Mouse (Mus musculus) embryonic facial prominence, embryonic 11.5 days (tissue): ENCODE results near the gene Rad9b. TPM values are rescaled to one million over a fixed set of nuclear protein-coding genes. Genes with fewer than 3 reads are reported as not detected.

Experiments
- ATAC-seq: fragments of 200-750 bp; cut with Nextera tagmentation; replicated peaks from 2 replicates; pipeline ENCODE4 v1.8.0; 2017; ENCODE audit warnings: low read depth; ENCODE audit not compliant: insufficient number of reproducible peaks, low FRiP score, low TSS enrichment
- DNase-seq: peaks from one replicate; pipeline ENCODE4 v3.0.0-alpha.2; 2015; ENCODE audit warnings: low spot score
- H3K27ac ChIP-seq: fragments of 300-500 bp; sonication (generic); replicated peaks from 2 replicates; pipeline ENCODE4 v1.5.1; 2014; ENCODE audit warnings: mild to moderate bottlenecking, low read depth, low read length, control low read depth
- H3K27me3 ChIP-seq: fragments of 300-500 bp; sonication (generic); 2 replicates; pipeline ENCODE4 v1.6.1; 2014; ENCODE audit warnings: mild to moderate bottlenecking, low read length, moderate library complexity, mixed read lengths; ENCODE audit not compliant: control insufficient read depth, insufficient read depth
- H3K36me3 ChIP-seq: fragments of 300-500 bp; sonication (generic); replicated peaks from 2 replicates; pipeline ENCODE4 v1.6.1; 2014; ENCODE audit warnings: low read depth, mild to moderate bottlenecking, low read length, moderate library complexity, mixed read lengths; ENCODE audit not compliant: control insufficient read depth, insufficient read depth
- H3K4me1 ChIP-seq: fragments of 300-500 bp; sonication (generic); 2 replicates; pipeline ENCODE4 v1.6.1; 2014; ENCODE audit warnings: low read length, mixed read lengths; ENCODE audit not compliant: control insufficient read depth, insufficient read depth
- H3K4me2 ChIP-seq: fragments of 300-500 bp; sonication (generic); 2 replicates; pipeline ENCODE4 v1.6.1; 2014; ENCODE audit warnings: low read depth, mild to moderate bottlenecking, control low read depth, low read length, moderate library complexity
- H3K4me3 ChIP-seq: fragments of 300-500 bp; sonication (generic); 2 replicates; pipeline ENCODE4 v1.5.1; 2014; ENCODE audit warnings: low read depth, low read length, control low read depth
- H3K9ac ChIP-seq: fragments of 300-500 bp; sonication (generic); replicated peaks from 2 replicates; pipeline ENCODE4 v1.6.1; 2014; ENCODE audit warnings: mild to moderate bottlenecking, control low read depth, low read length
- H3K9me3 ChIP-seq: fragments of 300-500 bp; sonication (generic); replicated peaks from 2 replicates; pipeline ENCODE4 v1.6.1; 2016; ENCODE audit warnings: mild to moderate bottlenecking, low read length, inconsistent platforms, mixed read lengths; ENCODE audit not compliant: control insufficient read depth
- WGBS: fragments of 180-500 bp; shearing (Covaris S2); extraction: QIAGEN DNeasy Blood & Tissue Kit; methylation state at CpG from one replicate; pipeline ENCODE4 v1.1.7; 2014; 5-methylcytosine and 5-hydroxymethylcytosine counted together
- polyA plus RNA-seq: library from polyadenylated mRNA; unstranded; fragments of >200 nt; fragmentation: Nextera tagmentation; extraction: Ambion mirVana; gene quantifications from 2 replicates; pipeline ENCODE4 v1.2.1, GENCODE M21; 2014

Gene Rad9b
- polyA plus RNA-seq, 1 experiment from 2014 or later: 10.7 TPM

- Histone ChIP-seq H3K9me3 (no peaks in the 10 kb centered on the region), H3K4me2 (no peak overlapping the region), H3K4me3 (no peak overlapping the region), H3K4me1 (no peaks in the 10 kb centered on the region), H3K9ac (no peak overlapping the region), H3K36me3 (no peaks in the 10 kb centered on the region; the same call in 1 of the 2 replicates), H3K27ac (no peak overlapping the region), H3K27me3 (no peaks in the 10 kb centered on the region)
- no peak for ATAC-seq
- WGBS: 73% methylated on average over 4 of the region's 4 CpGs
- DNase-seq: no peak
Measured at GRCm38 (mm10) chr5:122345777-122346176, 8.3 kb downstream of the Rad9b start.

DNA sequence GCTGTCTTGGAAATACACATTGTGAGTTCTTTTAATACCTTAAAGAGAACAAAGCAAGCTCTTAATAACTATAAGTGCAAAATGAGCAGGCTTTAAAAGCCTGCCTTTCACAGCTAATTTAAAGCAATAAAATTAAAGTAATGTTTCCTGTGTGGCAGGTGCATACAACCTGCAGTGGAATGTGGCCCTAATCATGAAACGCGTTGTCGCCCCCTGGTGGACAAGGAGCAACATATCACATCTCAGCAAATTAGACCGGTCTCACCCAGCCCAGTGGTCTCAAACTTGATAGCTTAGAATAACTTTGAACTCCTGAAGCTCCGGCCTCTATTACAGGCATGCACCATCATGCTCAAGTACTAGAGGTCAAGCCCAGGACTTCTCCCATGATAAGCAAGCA lies 9.8 kb downstream of the Rad9b start:
- ATAC-seq: no peak

GRCm38 (mm10) chr5:122343768-122344167 lies 10.3 kb downstream of the Rad9b start:
- 54% methylated on average over 7 of the region's 7 CpGs for WGBS
- DNase-seq: no peak
- no peaks in the 10 kb centered on the region for H3K4me1 ChIP-seq
- H3K9ac ChIP-seq: no peak overlapping the region
- H3K4me2 ChIP-seq: no peak overlapping the region
- H3K27me3 ChIP-seq: no peaks in the 10 kb centered on the region
- no peak for ATAC-seq
- no peaks in the 10 kb centered on the region for H3K36me3 ChIP-seq
- no peak overlapping the region for H3K27ac ChIP-seq
- no peaks in the 10 kb centered on the region for H3K9me3 ChIP-seq
- H3K4me3 ChIP-seq: no peak overlapping the region

More for the DNA sequence above, 9.8 kb downstream of the Rad9b start:
- 14% methylated on average over 5 of the region's 5 CpGs for WGBS
- no peaks in the 10 kb centered on the region for H3K9me3 ChIP-seq
- DNase-seq: peak; percentile 86
- no peak overlapping the region for H3K4me3 ChIP-seq
- H3K4me1 ChIP-seq: no peaks in the 10 kb centered on the region
- no peak overlapping the region for H3K9ac ChIP-seq
- H3K4me2 ChIP-seq: no peak overlapping the region
- no peaks in the 10 kb centered on the region for H3K27me3 ChIP-seq
- H3K27ac ChIP-seq: no peak overlapping the region
- H3K36me3 ChIP-seq: no peaks in the 10 kb centered on the region

GRCm38 (mm10) chr5:122342874-122343273 lies 11.2 kb downstream of the Rad9b start:
- Histone ChIP-seq H3K4me1 (no peaks in the 10 kb centered on the region), H3K4me3 (no peak overlapping the region), H3K27me3 (no peaks in the 10 kb centered on the region), H3K4me2 (no peak overlapping the region), H3K9me3 (no peaks in the 10 kb centered on the region), H3K27ac (no peak overlapping the region), H3K36me3 (no peaks in the 10 kb centered on the region), H3K9ac (no peak overlapping the region)
- ATAC-seq (no peak), DNase-seq (no peak)
- WGBS: 85% methylated on average over 1 of the region's 1 CpGs

DNA sequence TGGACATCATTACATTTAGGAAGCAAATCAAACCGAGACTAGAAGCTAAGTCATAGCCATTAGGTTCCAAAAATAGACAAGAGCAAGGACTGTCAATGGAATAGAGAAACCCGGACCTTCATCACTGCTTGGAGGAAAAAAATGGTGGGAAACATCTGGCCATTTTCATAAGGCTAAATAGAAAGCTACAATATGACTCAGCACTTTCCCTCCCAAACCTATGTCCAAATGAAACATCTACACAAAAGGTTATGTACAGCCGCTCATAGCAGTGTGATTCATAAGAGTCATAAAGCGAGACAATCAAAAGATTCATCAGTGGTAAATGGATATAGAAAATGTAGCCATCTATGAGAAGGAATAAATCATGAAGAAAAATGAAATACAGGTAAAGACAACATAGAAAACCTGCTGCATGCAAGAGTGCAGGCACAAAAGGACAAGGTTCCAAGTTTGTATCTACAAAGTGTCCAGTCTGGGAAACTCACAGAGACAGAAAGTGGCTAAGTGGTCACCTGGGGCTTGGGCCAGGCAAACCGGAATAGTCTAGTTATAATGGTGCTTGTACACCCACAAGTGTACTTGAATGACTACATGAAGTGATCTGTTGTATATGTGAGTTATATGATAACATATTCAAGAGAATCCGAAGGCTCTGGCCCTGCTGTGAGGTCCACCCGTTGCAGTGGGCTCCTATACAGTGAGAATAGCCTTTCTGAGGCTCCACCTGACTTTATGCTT lies 17.3 kb downstream of the Rad9b start:
- ATAC-seq (no peak), DNase-seq (no peak)
- no peaks in the 10 kb centered on the region for H3K4me1 ChIP-seq
- no peaks in the 10 kb centered on the region for H3K9me3 ChIP-seq
- no peaks in the 10 kb centered on the region for H3K36me3 ChIP-seq
- no peak overlapping the region for H3K4me2 ChIP-seq
- H3K27me3 ChIP-seq: no peaks in the 10 kb centered on the region
- H3K4me3 ChIP-seq: no peak overlapping the region
- 88% methylated on average over 7 of the region's 7 CpGs for WGBS
- no peak overlapping the region for H3K9ac ChIP-seq
- no peak overlapping the region for H3K27ac ChIP-seq

DNA sequence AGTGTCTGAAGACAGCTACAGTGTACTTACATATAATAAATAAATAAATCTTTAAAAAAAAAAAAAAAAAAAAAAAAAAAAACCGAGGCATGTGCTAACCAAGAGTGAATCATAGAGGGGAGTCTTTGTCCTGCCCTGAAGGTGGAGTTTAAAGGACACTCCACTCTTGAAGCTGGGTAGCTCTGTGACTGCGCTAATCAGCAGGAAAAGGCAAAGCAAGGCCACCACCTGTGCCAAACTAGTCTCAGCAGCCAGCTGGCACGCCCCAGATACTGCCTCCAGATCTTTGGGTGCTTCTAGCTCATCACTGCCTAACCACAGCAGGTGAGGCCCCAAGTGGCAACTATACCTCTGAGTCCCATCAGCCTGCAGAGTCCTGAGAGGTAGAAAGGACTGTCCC lies 19.4 kb downstream of the Rad9b start:
- H3K4me1 ChIP-seq: no peaks in the 10 kb centered on the region
- no peak for ATAC-seq
- H3K36me3 ChIP-seq: no peaks in the 10 kb centered on the region
- no peaks in the 10 kb centered on the region for H3K27me3 ChIP-seq
- H3K4me3 ChIP-seq: no peak overlapping the region
- no peak for DNase-seq
- no peaks in the 10 kb centered on the region for H3K9me3 ChIP-seq
- no peak overlapping the region for H3K9ac ChIP-seq
- no peak overlapping the region for H3K4me2 ChIP-seq
- no peak overlapping the region for H3K27ac ChIP-seq
- WGBS: 77% methylated on average over 3 of the region's 3 CpGs

DNA sequence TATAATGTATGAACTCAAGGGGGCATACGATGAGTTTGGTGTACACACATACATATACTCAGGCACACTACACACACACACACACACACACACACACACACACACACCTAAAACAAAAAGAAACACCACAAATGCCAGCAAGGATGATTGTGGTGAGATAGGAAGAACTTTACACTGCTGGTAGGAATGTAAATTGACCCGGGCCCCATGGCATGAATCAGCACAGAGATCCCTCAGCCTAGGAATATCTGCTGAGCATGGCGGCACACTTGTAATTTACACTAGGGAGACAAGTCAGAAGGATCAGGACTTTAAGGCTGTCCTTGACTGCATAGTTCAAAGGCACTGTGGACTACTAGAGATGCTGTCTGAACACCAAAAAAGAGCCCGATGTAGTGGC lies 23.8 kb downstream of the Rad9b start:
- DNase-seq: no peak
- WGBS: 88% methylated on average over 4 of the region's 4 CpGs
- Histone ChIP-seq H3K4me2 (no peak overlapping the region), H3K4me3 (no peak overlapping the region), H3K9ac (no peak overlapping the region), H3K36me3 (no peaks in the 10 kb centered on the region), H3K4me1 (no peaks in the 10 kb centered on the region), H3K9me3 (no peaks in the 10 kb centered on the region), H3K27ac (no peak overlapping the region), H3K27me3 (no peaks in the 10 kb centered on the region)
- ATAC-seq: no peak

DNA sequence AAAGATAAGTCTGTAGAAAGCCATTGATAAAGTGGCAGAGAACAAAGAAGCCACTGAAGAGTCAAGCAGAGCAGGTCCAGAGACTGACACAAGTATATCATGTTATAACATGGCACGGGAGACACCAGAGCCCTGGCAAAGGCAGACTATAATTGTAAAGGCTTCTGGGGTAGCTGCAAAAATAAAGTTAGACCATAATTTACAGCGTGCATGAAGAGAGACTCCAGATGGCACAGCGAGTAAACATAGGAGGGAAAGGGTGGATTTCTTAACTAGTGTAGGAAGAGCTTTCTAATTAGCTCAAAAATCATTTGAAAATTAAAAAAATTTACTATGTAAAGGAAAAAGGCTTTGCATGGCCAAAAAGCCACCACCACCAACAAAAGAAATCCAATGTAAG lies 26.8 kb downstream of the Rad9b start:
- H3K9me3 ChIP-seq: no peaks in the 10 kb centered on the region
- H3K4me3 ChIP-seq: no peak overlapping the region
- no peaks in the 10 kb centered on the region for H3K4me1 ChIP-seq
- no peaks in the 10 kb centered on the region for H3K36me3 ChIP-seq
- no peak overlapping the region for H3K9ac ChIP-seq
- H3K4me2 ChIP-seq: no peak overlapping the region
- H3K27me3 ChIP-seq: no peaks in the 10 kb centered on the region
- DNase-seq (no peak), ATAC-seq (no peak)
- H3K27ac ChIP-seq: no peak overlapping the region
- WGBS: 92% methylated on average over 3 of the region's 3 CpGs
